Mouse (Mus musculus) thymus, adult 2 months (tissue): ENCODE measurements around the gene Ucp1.

Experiments used
- CTCF ChIP-seq: fragments of 200-500 bp; IDR thresholded peaks from 2 replicates; pipeline ENCODE4 v1.5.1; 2012; ENCODE audit warnings: mild to moderate bottlenecking, control low read depth, low read length, moderate library complexity, borderline replicate concordance; ENCODE audit not compliant: control insufficient read depth, poor library complexity, insufficient read depth; ENCODE audit errors: extremely low read depth
- POLR2A ChIP-seq: fragments of 200-500 bp; IDR thresholded peaks from 2 replicates; pipeline ENCODE4 v1.6.1; 2012; ENCODE audit warnings: mild to moderate bottlenecking, low read length, control low read depth, moderate library complexity; ENCODE audit not compliant: control insufficient read depth, poor library complexity, insufficient read depth; ENCODE audit errors: extremely low read depth

- TF ChIP-seq CTCF: peak; percentile 32; the same call in 1 of the 2 replicates
- TF ChIP-seq POLR2A: no peak
Measured at GRCm38 (mm10) chr8:83323056-83323455, 32.9 kb downstream of the Ucp1 start.
